Mouse (Mus musculus) layer of hippocampus, adult 11-12 months (tissue): ENCODE measurements at regions not wholly inside any gene's neighbourhood (a gene's known extent, or its start where the extent isn't known, plus 50 kb on each side); places are given as distances from the start of the nearest gene placed in this dataset.

Experiments used
- DNase-seq: peaks from one replicate; pipeline ENCODE4 v3.0.0; 2022; ENCODE audit warnings: low spot score

DNA sequence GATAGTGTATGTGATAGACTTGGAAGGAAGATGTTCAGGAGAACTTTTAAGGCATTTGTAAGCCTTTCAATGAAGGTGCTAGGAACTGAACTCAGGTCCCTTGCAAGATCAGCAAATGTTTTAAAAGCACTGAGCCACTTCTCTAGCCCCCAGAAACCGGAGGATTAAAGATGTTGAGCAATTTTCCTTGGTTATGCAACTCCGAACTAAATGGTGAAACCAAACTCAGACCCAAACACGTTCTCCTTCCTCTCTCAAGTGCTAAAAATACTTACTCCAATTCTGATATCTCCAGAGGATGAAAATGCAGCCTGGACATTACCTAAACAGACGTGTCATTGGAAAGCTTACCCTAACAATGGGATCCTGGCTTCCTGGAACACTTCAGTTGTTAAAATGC lies 378.8 kb downstream of the Kcnj2 start:
- DNase-seq = no peak

- peak; percentile 22 for DNase-seq
These were observed 379.8 kb downstream of the Kcnj2 start for GRCm38 (mm10) chr11:111445764-111446163.

GRCm38 (mm10) chr11:111450811-111451494 lies 385.0 kb downstream of the Kcnj2 start:
- DNase-seq = no peak

- DNase-seq = no peak
These were observed 394.1 kb downstream of the Kcnj2 start for GRCm38 (mm10) chr11:111460046-111460445.

DNA sequence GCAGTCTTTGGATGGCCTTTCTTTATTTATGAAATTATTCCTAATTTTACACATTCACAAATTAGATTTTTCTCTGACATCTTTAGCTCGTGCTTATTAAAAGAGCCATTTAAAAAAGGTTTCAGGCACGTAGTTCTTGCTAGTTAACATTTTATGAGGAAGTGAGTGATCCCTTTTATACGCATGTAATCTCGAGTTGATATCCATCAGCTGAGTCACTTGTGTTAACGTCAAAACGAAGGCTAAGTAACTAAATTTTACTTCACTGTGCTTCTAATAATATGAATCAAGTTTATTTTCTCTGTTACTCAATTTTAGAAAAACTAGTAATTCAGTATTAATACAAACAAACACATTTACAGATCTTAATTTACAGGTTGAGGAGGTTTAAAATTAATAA lies 419.0 kb downstream of the Kcnj2 start:
- DNase-seq = no peak

- peak; percentile 32 for DNase-seq
These were observed 446.5 kb downstream of the Kcnj2 start for GRCm38 (mm10) chr11:111512471-111512870.

- DNase-seq = peak; percentile 73
These were observed 456.8 kb downstream of the Kcnj2 start for GRCm38 (mm10) chr11:111522716-111523115.

GRCm38 (mm10) chr11:111523465-111523864 lies 457.5 kb downstream of the Kcnj2 start:
- peak; percentile 75 for DNase-seq

DNA sequence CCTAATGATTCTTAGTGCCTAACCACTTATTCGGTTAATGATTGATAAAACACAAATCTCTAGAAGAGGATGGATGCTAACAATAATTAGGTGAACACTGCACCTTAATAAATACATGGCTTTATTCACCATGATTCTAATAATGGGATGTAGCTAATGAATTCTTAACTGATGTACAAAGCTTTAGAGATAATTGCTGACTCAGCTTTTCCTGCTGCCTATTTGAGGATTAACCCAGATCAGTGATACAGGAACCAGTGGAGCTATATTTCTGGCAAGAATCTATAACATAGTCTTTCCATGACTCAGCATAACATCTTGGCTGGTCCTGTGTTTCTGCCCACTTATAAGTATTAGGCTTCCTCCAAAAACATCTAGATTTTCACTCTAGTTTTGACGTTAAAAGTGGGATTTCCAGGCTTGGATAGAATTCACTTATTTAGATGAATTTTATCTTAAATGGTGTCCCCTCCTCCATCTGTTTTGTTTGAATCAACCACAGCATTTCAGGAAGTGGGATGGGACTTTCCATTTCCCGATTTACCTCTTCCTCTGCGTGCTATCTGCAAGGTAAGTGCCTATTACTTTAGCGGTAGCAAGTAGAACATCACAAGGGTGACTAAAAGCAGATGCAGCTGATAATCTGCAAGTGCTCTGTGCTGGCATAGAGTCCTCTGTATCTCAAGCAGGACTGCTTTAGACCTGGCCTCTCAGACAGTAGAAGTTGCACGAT lies 460.2 kb downstream of the Kcnj2 start:
- no peak for DNase-seq

DNA sequence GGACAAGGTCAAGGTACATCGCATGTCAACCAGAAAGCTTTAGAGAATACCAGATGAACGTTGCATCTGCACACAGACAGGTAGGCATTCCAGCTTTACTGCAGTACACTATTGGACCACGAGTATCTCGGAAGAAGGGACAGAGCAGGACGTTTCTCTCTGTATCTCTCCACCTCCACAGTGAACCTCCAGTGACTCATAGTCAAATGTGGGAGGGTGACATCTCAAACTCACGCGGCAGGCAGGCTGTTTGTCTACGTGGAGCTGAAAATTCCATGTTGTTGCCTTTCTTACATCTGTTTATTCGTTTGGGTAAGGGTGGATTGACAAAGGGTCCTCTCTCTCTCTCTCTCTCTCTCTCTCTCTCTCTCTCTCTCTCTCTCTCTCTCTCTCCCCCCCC lies 463.6 kb downstream of the Kcnj2 start:
- no peak for DNase-seq

GRCm38 (mm10) chr11:111530912-111531311 lies 464.9 kb downstream of the Kcnj2 start:
- no peak for DNase-seq

DNA sequence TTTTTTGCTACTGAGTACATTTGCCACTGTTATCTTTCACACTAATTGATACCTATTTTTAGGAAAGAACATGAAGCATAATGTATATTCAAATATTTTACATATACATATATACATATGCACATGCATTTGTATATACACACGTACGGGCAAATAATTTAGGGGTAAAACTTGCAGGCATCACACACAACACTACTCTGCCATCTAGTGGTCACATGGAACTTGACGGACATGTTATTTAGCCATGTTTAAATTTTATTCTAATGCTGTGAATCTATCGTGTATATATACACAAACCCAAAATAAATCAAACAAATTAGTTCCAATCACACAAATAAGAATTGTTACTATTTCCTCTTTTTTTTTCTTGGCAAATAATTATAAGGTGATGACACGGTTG lies 466.5 kb downstream of the Kcnj2 start:
- DNase-seq = peak; percentile 53

- DNase-seq = no peak
These were observed 470.3 kb downstream of the Kcnj2 start for GRCm38 (mm10) chr11:111536040-111536836.

DNA sequence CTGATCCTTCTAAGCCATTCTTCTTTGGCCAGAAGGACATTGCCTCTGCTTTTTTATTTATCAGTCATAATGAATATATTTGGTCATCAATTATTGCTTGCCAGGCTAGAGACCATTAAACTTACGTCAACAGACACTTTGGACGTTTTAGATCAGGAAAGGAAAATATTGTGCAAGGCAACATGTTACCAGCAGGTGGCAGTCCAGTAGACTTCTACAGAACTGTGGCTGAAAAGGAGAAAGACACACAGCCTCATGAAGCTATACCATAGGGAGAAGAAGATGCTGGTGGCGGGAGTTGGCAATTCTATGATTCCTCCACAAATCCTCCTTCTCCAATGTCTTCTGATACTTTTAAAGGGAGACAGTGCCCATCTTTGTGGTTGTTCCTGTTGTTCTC lies 471.7 kb downstream of the Kcnj2 start:
- DNase-seq = peak; percentile 80

DNA sequence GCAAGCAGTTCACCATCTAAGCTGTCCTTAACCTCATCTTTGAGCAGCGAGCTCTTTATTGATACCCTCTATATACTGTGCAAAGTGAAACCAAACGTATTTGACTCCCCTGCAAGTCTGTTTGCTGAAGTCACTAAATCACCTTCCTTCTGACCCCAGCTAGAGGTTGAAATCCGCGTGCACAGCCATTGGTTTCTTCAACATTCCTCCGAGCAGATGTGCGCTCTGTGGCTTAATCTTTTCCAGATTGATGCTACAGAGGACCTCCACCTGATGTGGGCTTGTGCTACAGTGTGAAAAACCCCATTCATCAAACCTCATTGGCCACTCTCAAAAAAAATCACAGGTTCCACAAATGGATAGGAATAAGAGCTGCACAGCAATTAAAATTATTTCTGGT lies 474.0 kb downstream of the Kcnj2 start:
- DNase-seq = no peak

- DNase-seq = no peak
These were observed 479.3 kb downstream of the Kcnj2 start for GRCm38 (mm10) chr11:111545291-111545690.

GRCm38 (mm10) chr11:111555131-111555530 lies 489.2 kb downstream of the Kcnj2 start:
- no peak for DNase-seq

- no peak for DNase-seq
These were observed 489.7 kb downstream of the Kcnj2 start for GRCm38 (mm10) chr11:111555615-111556014.

GRCm38 (mm10) chr11:111558302-111559140 lies 492.6 kb downstream of the Kcnj2 start:
- DNase-seq = no peak

DNA sequence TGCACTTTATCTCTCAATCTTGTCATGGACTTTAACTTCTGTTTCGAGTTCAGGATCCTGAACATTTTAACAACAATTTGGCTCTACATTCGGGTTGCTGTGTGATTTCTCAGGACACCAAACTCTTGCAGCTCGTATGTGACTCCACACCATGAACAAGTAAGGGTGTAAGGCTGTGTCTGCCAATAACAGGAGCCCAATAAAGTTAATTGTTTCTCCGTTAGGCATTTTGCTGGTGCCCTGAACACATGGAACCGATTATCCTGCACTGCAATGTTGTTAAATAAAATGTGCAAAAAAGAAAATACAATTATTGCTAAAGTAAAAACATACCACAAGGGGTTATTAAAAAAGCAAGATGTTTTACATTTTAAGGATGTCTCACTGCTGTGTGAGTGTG lies 497.2 kb downstream of the Kcnj2 start:
- no peak for DNase-seq

- DNase-seq = no peak
These were observed 502.1 kb downstream of the Kcnj2 start for GRCm38 (mm10) chr11:111568041-111568440.

GRCm38 (mm10) chr11:111568876-111569275 lies 502.9 kb downstream of the Kcnj2 start:
- DNase-seq = no peak
